Mouse (Mus musculus) erythroblast, embryonic 14.5 days (primary cell): ENCODE results near the gene Spata2. TPM values are rescaled to one million over a fixed set of nuclear protein-coding genes. Genes with fewer than 3 reads are reported as not detected.

ENCODE experiments used
- H3K27me3 ChIP-seq: 2 replicates; pipeline ENCODE4 v1.6.1; 2012; ENCODE audit warnings: inconsistent platforms; ENCODE audit not compliant: control insufficient read depth
- H3K36me3 ChIP-seq: 2 replicates; pipeline ENCODE4 v1.6.1; 2012; ENCODE audit warnings: mild to moderate bottlenecking, inconsistent platforms; ENCODE audit not compliant: control insufficient read depth
- H3K4me1 ChIP-seq: 2 replicates; pipeline ENCODE4 v1.6.1; 2012; ENCODE audit warnings: inconsistent platforms; ENCODE audit not compliant: control insufficient read depth
- H3K4me3 ChIP-seq: replicated peaks from 2 replicates; pipeline ENCODE3; 2012; ENCODE audit warnings: moderate library complexity, mild to moderate bottlenecking, inconsistent platforms
- H3K9me3 ChIP-seq: 2 replicates; pipeline ENCODE4 v1.6.1; 2012; ENCODE audit warnings: low read length, inconsistent platforms, mixed read lengths; ENCODE audit not compliant: control insufficient read depth
- GATA1 ChIP-seq: IDR thresholded peaks from 2 replicates; pipeline ENCODE4 v1.6.1; 2012; ENCODE audit warnings: low read length, inconsistent platforms, mixed read lengths
- TAL1 ChIP-seq: IDR thresholded peaks from 3 replicates; pipeline ENCODE4 v1.6.1; 2012; ENCODE audit warnings: low read length, inconsistent platforms, mixed read lengths
- polyA plus RNA-seq: library from polyadenylated mRNA; stranded (reverse); fragments of >175 nt; gene quantifications from 2 replicates; pipeline ENCODE4 v1.2.3, GENCODE M21; 2012

Gene Spata2
- polyA plus RNA-seq, 1 experiment = 2.4 TPM

DNA sequence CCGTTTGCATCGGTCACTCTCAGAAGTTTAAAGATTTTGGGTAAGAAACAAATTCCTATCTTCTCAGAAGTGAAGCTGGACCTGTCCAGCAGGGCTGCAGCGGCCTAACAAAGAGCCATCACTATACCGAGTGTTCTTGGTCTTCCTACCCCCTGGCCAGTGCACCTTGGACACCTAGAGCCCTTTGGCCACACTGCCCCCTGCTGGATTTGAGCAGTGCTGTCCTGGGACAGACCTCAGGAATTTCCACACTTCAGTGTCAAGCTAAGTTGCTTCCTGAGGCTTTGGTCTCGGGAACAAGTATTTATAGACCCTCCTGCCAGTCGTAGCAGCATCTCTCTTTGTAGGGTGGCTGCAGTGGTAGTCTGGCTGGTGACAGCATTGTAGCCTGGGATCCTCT lies 29.7 kb downstream of the Spata2 start:
- peaks cover 83% of the 10 kb centered on the region for H3K36me3 ChIP-seq
- H3K4me3 ChIP-seq = no peak overlapping the region
- TF ChIP-seq GATA1 (no peak), TAL1 (no peak)
- no peaks in the 10 kb centered on the region for H3K9me3 ChIP-seq
- no peaks in the 10 kb centered on the region for H3K27me3 ChIP-seq
- no peaks in the 10 kb centered on the region for H3K4me1 ChIP-seq

GRCm38 (mm10) chr2:167459071-167459865 lies 33.4 kb downstream of the Spata2 start:
- TF ChIP-seq GATA1 (no peak), TAL1 (no peak)
- no peaks in the 10 kb centered on the region for H3K4me1 ChIP-seq
- no peaks in the 10 kb centered on the region for H3K27me3 ChIP-seq
- peaks cover 84% of the 10 kb centered on the region for H3K36me3 ChIP-seq
- H3K9me3 ChIP-seq = no peaks in the 10 kb centered on the region
- H3K4me3 ChIP-seq = no peak overlapping the region

- Histone ChIP-seq H3K27me3 (no peaks in the 10 kb centered on the region), H3K36me3 (peaks cover 88% of the 10 kb centered on the region), H3K4me3 (no peak overlapping the region), H3K9me3 (no peaks in the 10 kb centered on the region), H3K4me1 (no peaks in the 10 kb centered on the region)
- TF ChIP-seq TAL1 (no peak), GATA1 (no peak)
These were observed 34.1 kb downstream of the Spata2 start for GRCm38 (mm10) chr2:167458548-167458947.

DNA sequence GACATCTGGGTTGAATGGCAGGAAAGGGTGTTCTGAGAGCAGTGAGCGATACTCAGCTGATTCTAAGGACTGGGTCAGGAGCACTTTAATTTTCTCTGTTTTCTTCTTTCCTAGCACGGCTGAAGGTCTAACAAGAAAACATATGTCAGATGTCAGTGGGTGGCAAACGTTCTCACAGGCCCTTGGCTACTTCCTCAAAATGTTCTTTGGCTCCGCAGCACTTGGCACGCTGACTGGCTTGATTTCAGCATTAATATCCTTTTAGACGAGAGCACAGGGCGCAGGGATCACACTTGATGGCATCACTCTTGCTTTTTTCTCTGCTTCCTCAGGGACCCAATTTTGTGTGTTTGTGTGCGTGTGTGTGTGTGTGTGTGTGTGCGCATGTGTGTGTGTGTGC lies 35.5 kb downstream of the Spata2 start:
- Histone ChIP-seq H3K9me3 (no peaks in the 10 kb centered on the region), H3K4me1 (no peaks in the 10 kb centered on the region), H3K36me3 (peaks cover 88% of the 10 kb centered on the region), H3K4me3 (no peak overlapping the region), H3K27me3 (no peaks in the 10 kb centered on the region)
- no peak for TF ChIP-seq TAL1
- TF ChIP-seq GATA1 = no peak

GRCm38 (mm10) chr2:167456361-167457020 lies 36.2 kb downstream of the Spata2 start:
- TF ChIP-seq GATA1 (no peak), TAL1 (no peak)
- Histone ChIP-seq H3K9me3 (no peaks in the 10 kb centered on the region), H3K36me3 (peaks cover 86% of the 10 kb centered on the region), H3K4me3 (no peak overlapping the region), H3K4me1 (no peaks in the 10 kb centered on the region), H3K27me3 (no peaks in the 10 kb centered on the region)

- Histone ChIP-seq H3K4me1 (no peaks in the 10 kb centered on the region; the same call in 1 of the 2 replicates), H3K36me3 (peaks cover 89% of the 10 kb centered on the region), H3K4me3 (no peak overlapping the region), H3K27me3 (no peaks in the 10 kb centered on the region), H3K9me3 (no peaks in the 10 kb centered on the region)
- TF ChIP-seq GATA1 = no peak
- no peak for TF ChIP-seq TAL1
These were observed 38.9 kb downstream of the Spata2 start for GRCm38 (mm10) chr2:167453814-167454213.

- Histone ChIP-seq H3K36me3 (peaks cover 88% of the 10 kb centered on the region), H3K9me3 (no peaks in the 10 kb centered on the region), H3K27me3 (no peaks in the 10 kb centered on the region), H3K4me1 (peaks cover 6% of the 10 kb centered on the region), H3K4me3 (no peak overlapping the region)
- TF ChIP-seq TAL1 (no peak), GATA1 (no peak)
These were observed 42.0 kb downstream of the Spata2 start for GRCm38 (mm10) chr2:167450647-167451046.

DNA sequence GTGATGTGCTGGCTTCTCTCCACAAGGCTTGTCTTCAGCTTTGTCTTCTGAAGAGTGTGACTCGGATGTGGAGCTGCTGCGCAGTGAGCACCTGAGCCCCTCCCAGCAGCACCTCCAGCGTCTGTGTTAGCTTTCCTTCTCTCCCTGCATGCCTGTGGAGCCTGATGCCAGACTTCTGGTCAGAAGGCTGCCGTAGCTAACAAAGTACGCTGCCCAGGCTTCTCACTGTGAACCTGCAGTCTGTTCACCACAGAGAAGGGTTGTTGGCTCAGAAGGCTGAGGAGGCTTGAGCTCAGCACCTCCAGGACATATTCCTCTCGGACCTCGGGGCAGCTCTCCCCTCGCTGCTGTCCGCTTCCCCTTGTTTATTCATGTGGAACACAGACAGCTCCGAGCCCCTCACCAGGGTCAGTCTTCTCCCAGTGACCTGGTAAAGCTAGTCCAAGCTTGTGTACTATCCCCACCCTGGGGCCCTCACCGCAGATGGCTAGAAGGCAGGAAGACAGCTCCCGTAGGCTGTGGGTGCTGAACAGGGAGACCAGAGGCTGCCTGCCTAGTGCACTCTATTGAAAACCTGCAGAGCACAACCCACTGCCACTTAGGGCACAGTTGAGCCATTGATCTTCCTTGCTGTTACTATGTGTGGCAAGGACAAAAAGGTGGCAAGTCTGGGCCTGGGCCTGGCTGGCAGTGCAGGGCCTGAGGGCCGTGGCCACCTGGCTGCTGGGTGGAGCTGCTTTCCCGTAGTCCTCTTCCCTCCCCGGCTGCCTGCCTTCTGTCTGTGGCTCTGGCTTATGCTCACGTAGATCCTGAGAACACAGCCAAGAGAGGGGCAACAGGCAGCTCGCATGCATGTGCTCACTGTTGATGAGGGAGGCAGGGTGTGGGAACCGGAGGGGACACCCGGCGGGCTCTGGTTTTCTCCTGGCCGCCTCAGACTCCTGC lies 43.1 kb downstream of the Spata2 start:
- no peaks in the 10 kb centered on the region for H3K9me3 ChIP-seq
- H3K27me3 ChIP-seq = no peaks in the 10 kb centered on the region
- TF ChIP-seq TAL1 (no peak), GATA1 (no peak)
- peaks cover 6% of the 10 kb centered on the region for H3K4me1 ChIP-seq
- H3K36me3 ChIP-seq = peaks cover 89% of the 10 kb centered on the region
- no peak overlapping the region for H3K4me3 ChIP-seq

DNA sequence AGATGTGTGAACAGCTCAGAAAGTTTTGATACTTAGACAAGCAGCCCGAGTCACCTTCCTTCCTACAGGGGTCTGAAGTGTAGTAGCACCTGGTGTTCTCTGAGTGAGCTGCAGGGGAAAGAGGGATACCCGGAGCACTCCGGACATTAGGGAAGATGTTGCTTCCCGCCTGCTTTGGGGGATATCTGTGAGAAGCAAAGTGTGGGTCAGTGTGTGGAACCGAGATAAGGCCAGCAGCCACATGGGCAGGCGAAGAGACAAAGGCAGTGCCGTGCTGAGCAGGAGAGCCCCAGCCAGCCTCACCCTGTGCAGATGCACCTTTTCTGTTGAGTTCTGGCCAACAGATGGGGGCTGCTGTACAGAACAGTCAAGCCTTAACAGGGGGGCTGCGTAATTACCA lies 45.1 kb downstream of the Spata2 start:
- no peak overlapping the region for H3K4me3 ChIP-seq
- H3K27me3 ChIP-seq = no peaks in the 10 kb centered on the region
- TF ChIP-seq GATA1 = no peak
- H3K9me3 ChIP-seq = no peaks in the 10 kb centered on the region
- H3K36me3 ChIP-seq = peaks cover 89% of the 10 kb centered on the region
- peaks cover 6% of the 10 kb centered on the region for H3K4me1 ChIP-seq
